Mouse (Mus musculus) spleen, adult 2 months (tissue): ENCODE data around the gene Pck2. TPM values are rescaled to one million over a fixed set of nuclear protein-coding genes. Genes with fewer than 3 reads are reported as not detected.

Experiments
- DNase-seq, 2 experiments: peaks; one replicate each; pipeline versions ENCODE4 v3.0.0 to v3.0.0-alpha.2; 2012 to 2021; ENCODE audit warnings: low spot score in 2 of 2, low read depth in 1 of 2
- H3K27ac ChIP-seq: fragments of 200-500 bp; 2 replicates; pipeline ENCODE4 v1.5.1; 2012; ENCODE audit warnings: low read length, inconsistent platforms; ENCODE audit not compliant: insufficient read depth
- H3K27me3 ChIP-seq: fragments of 200-500 bp; 2 replicates; pipeline ENCODE4 v1.6.1; 2012; ENCODE audit warnings: mild to moderate bottlenecking, moderate library complexity, low read length, inconsistent platforms; ENCODE audit not compliant: control insufficient read depth, insufficient read depth
- H3K36me3 ChIP-seq: fragments of 200-500 bp; 2 replicates; pipeline ENCODE4 v1.6.1; 2012; ENCODE audit warnings: mild to moderate bottlenecking, low read length, inconsistent platforms; ENCODE audit not compliant: control insufficient read depth, insufficient read depth
- H3K4me1 ChIP-seq: fragments of 200-500 bp; 2 replicates; pipeline ENCODE4 v1.6.1; 2011; ENCODE audit warnings: inconsistent platforms; ENCODE audit not compliant: control insufficient read depth, insufficient read depth, insufficient read length
- H3K4me3 ChIP-seq: fragments of 200-500 bp; 2 replicates; pipeline ENCODE4 v1.5.1; 2011; ENCODE audit warnings: mild to moderate bottlenecking, inconsistent platforms; ENCODE audit not compliant: insufficient read depth, insufficient read length; ENCODE audit errors: extremely low read depth
- CTCF ChIP-seq: fragments of 200-500 bp; IDR thresholded peaks from 2 replicates; pipeline ENCODE4 v1.5.1; 2011; ENCODE audit warnings: mild to moderate bottlenecking, inconsistent platforms; ENCODE audit not compliant: insufficient read depth, insufficient read length, insufficient replicate concordance; ENCODE audit errors: extremely low read depth
- POLR2A ChIP-seq: fragments of 200-500 bp; IDR thresholded peaks from 2 replicates; pipeline ENCODE4 v1.6.1; 2011; ENCODE audit warnings: low read depth, low read length, inconsistent platforms
- WGBS: fragments of 180-500 bp; shearing (Covaris S2); methylation state at CpG from one replicate; pipeline ENCODE4 v1.1.7; 2018; 5-methylcytosine and 5-hydroxymethylcytosine counted together
- polyA plus RNA-seq: library from polyadenylated mRNA; depleted of rRNA; stranded (reverse); fragments of >200 nt; gene quantifications from 2 replicates; pipeline ENCODE4 v1.2.3, GENCODE M21; 2012

Pck2 gene
- polyA plus RNA-seq, 1 experiment, result 47.9 TPM

GRCm38 (mm10) chr14:55551794-55552193 lies 11.7 kb downstream of the Pck2 start:
- Histone ChIP-seq H3K36me3 (peaks cover 17% of the 10 kb centered on the region), H3K4me1 (no peaks in the 10 kb centered on the region), H3K27me3 (no peaks in the 10 kb centered on the region), H3K27ac (no peak overlapping the region), H3K4me3 (no peak overlapping the region)
- no peak for DNase-seq
- TF ChIP-seq POLR2A (no peak), CTCF (no peak)
- 95% methylated on average over 8 of the region's 8 CpGs for WGBS

- Histone ChIP-seq H3K27ac (no peak overlapping the region), H3K4me1 (0 out of 2 replicates have a peak, but pooled peaks cover 3% of the 10 kb centered on the region), H3K27me3 (no peaks in the 10 kb centered on the region), H3K36me3 (no peaks in the 10 kb centered on the region; the same call in 1 of the 2 replicates), H3K4me3 (no peak overlapping the region)
- TF ChIP-seq POLR2A (no peak), CTCF (no peak)
- no peak for DNase-seq
Measured at GRCm38 (mm10) chr14:55554635-55555034, 14.6 kb downstream of the Pck2 start.

GRCm38 (mm10) chr14:55555788-55556187 lies 15.7 kb downstream of the Pck2 start:
- Histone ChIP-seq H3K27ac (no peak overlapping the region), H3K27me3 (no peaks in the 10 kb centered on the region), H3K36me3 (no peaks in the 10 kb centered on the region), H3K4me1 (0 out of 2 replicates have a peak, but pooled peaks cover 3% of the 10 kb centered on the region), H3K4me3 (no peak overlapping the region)
- WGBS, result 81% methylated on average over 3 of the region's 3 CpGs
- DNase-seq, result no peak
- TF ChIP-seq POLR2A (no peak), CTCF (no peak)

- no peaks in the 10 kb centered on the region for H3K27me3 ChIP-seq
- peaks cover 7% of the 10 kb centered on the region; the same call in 1 of the 2 replicates for H3K4me1 ChIP-seq
- no peak for TF ChIP-seq POLR2A
- peak; percentile 84; the same call in 1 of the 2 replicates for TF ChIP-seq CTCF
- H3K4me3 ChIP-seq, result no peak overlapping the region
- peak overlapping the region; percentile 45 for H3K27ac ChIP-seq
- WGBS, result 14% methylated on average over 5 of the region's 5 CpGs
- peak; percentile 71 to 84 for DNase-seq
- no peaks in the 10 kb centered on the region for H3K36me3 ChIP-seq
Measured at GRCm38 (mm10) chr14:55557003-55557402, 16.9 kb downstream of the Pck2 start.

- TF ChIP-seq POLR2A (no peak), CTCF (no peak)
- WGBS, result 79% methylated on average over 3 of the region's 3 CpGs
Measured at GRCm38 (mm10) chr14:55557587-55557986, 17.5 kb downstream of the Pck2 start.

GRCm38 (mm10) chr14:55558740-55559448 lies 18.8 kb downstream of the Pck2 start:
- TF ChIP-seq POLR2A, result no peak
- no peak for TF ChIP-seq CTCF
- no peaks in the 10 kb centered on the region for H3K27me3 ChIP-seq
- no peak overlapping the region for H3K27ac ChIP-seq
- no peak for DNase-seq
- H3K4me3 ChIP-seq, result peak overlapping the region; percentile 91; the same call in 1 of the 2 replicates
- peaks cover 7% of the 10 kb centered on the region; the same call in 1 of the 2 replicates for H3K4me1 ChIP-seq
- 45% methylated on average over 6 of the region's 6 CpGs for WGBS
- H3K36me3 ChIP-seq, result peaks cover 6% of the 10 kb centered on the region

More at GRCm38 (mm10) chr14:55557587-55557986, 17.5 kb downstream of the Pck2 start:
- peak overlapping the region; percentile 45 for H3K27ac ChIP-seq
- H3K27me3 ChIP-seq, result no peaks in the 10 kb centered on the region
- no peak for DNase-seq
- peaks cover 7% of the 10 kb centered on the region; the same call in 1 of the 2 replicates for H3K4me1 ChIP-seq
- no peaks in the 10 kb centered on the region for H3K36me3 ChIP-seq
- H3K4me3 ChIP-seq, result no peak overlapping the region

- Histone ChIP-seq H3K27me3 (no peaks in the 10 kb centered on the region), H3K27ac (peak within 1 kb of the TSS; percentile 100), H3K4me3 (peak within 1 kb of the TSS; percentile 91), H3K4me1 (peaks cover 7% of the 10 kb centered on the region; the same call in 1 of the 2 replicates), H3K36me3 (peaks cover 8% of the 10 kb centered on the region)
- peak; percentile 83 to 87 for DNase-seq
- WGBS, result under 1% methylated on average over 27 of the region's 27 CpGs
- no peak for TF ChIP-seq CTCF
- TF ChIP-seq POLR2A, result peak; percentile 70
Measured at GRCm38 (mm10) chr14:55559799-55560201, 19.7 kb downstream of the Pck2 start, which contains the start of gene Dcaf11. Gene Dcaf11 (plus strand): TSS chr14:55560006.
